Mouse (Mus musculus): ENCODE data around the gene Ptpa. TPM values are rescaled to one million over a fixed set of nuclear protein-coding genes. Genes with fewer than 3 reads are reported as not detected.
A peak's percentile ranks its signal among the peaks of the same experiment; 100 is the strongest.
"Not testable (repeated sequence)": the region's sequence is repeated elsewhere in the genome, so short reads cannot be mapped to it uniquely, and the experiment has no call there.

Gene Ptpa
- polyA plus RNA-seq, 1 experiment: 126 TPM

GRCm38 (mm10) chr2:30413038-30413973, 2.5 kb upstream of the Ptpa start:
- H3K27ac ChIP-seq (ENCODE audit: insufficient read depth, low read length): no peak overlapping the region
- no peak overlapping the region for H3K4me3 ChIP-seq (ENCODE audit: insufficient read depth, low read length)
- peaks cover 10% of the 10 kb centered on the region; the same call in 1 of the 2 replicates for H3K4me1 ChIP-seq (ENCODE audit: control insufficient read depth, insufficient read depth, low read length)
- TF ChIP-seq CTCF (IDR thresholded peaks at IDR 0.05; ENCODE audit: borderline replicate concordance, insufficient read depth, low read length) (no peak), POLR2A (IDR thresholded peaks at IDR 0.05; ENCODE audit: low read depth, low read length) (no peak)

GRCm38 (mm10) chr2:30414101-30414500, 1.7 kb upstream of the Ptpa start:
- H3K4me3 ChIP-seq (ENCODE audit: insufficient read depth, low read length): no peak overlapping the region
- H3K27ac ChIP-seq (ENCODE audit: insufficient read depth, low read length): no peak overlapping the region
- no peak for TF ChIP-seq POLR2A (IDR thresholded peaks at IDR 0.05; ENCODE audit: low read depth, low read length)
- no peak for TF ChIP-seq CTCF (IDR thresholded peaks at IDR 0.05; ENCODE audit: borderline replicate concordance, insufficient read depth, low read length)

GRCm38 (mm10) chr2:30414681-30415080, 1.2 kb upstream of the Ptpa start:
- no peak for TF ChIP-seq POLR2A (IDR thresholded peaks at IDR 0.05; ENCODE audit: low read depth, low read length)
- no peak for TF ChIP-seq CTCF (IDR thresholded peaks at IDR 0.05; ENCODE audit: borderline replicate concordance, insufficient read depth, low read length)

More at GRCm38 (mm10) chr2:30414101-30414500, 1.7 kb upstream of the Ptpa start:
- peaks cover 14% of the 10 kb centered on the region for H3K4me1 ChIP-seq (ENCODE audit: control insufficient read depth, insufficient read depth, low read length)

GRCm38 (mm10) chr2:30415157-30415935, 493 bp upstream of the Ptpa start, which contains the start of gene Crat:
Gene Crat (minus strand): TSS chr2:30415813.
- Histone ChIP-seq H3K4me1 (ENCODE audit: control insufficient read depth, insufficient read depth, low read length) (peaks cover 14% of the 10 kb centered on the region), H3K27ac (ENCODE audit: insufficient read depth, low read length) (peak within 1 kb of the TSS; percentile 60), H3K4me3 (ENCODE audit: insufficient read depth, low read length) (peak within 1 kb of the TSS; percentile 71)
- TF ChIP-seq POLR2A (IDR thresholded peaks at IDR 0.05; ENCODE audit: low read depth, low read length): peak; percentile 97
- TF ChIP-seq CTCF (IDR thresholded peaks at IDR 0.05; ENCODE audit: borderline replicate concordance, insufficient read depth, low read length): no peak

More at GRCm38 (mm10) chr2:30414681-30415080, 1.2 kb upstream of the Ptpa start:
- Histone ChIP-seq H3K4me3 (ENCODE audit: insufficient read depth, low read length) (peak overlapping the region; percentile 71), H3K4me1 (ENCODE audit: control insufficient read depth, insufficient read depth, low read length) (peaks cover 14% of the 10 kb centered on the region), H3K27ac (ENCODE audit: insufficient read depth, low read length) (no peak overlapping the region)

- peak overlapping the region; percentile 60 for H3K27ac ChIP-seq (ENCODE audit: insufficient read depth, low read length)
- peaks cover 14% of the 10 kb centered on the region for H3K4me1 ChIP-seq (ENCODE audit: control insufficient read depth, insufficient read depth, low read length)
- TF ChIP-seq POLR2A (IDR thresholded peaks at IDR 0.05; ENCODE audit: low read depth, low read length) (0 out of 2 replicates have a peak, but pooled peaks have one; percentile 39), CTCF (IDR thresholded peaks at IDR 0.05; ENCODE audit: borderline replicate concordance, insufficient read depth, low read length) (no peak)
- H3K4me3 ChIP-seq (ENCODE audit: insufficient read depth, low read length): peak overlapping the region; percentile 71
Measured at GRCm38 (mm10) chr2:30416649-30416965, 768 bp downstream of the Ptpa start.

GRCm38 (mm10) chr2:30417154-30417553, 1.3 kb downstream of the Ptpa start:
- peaks cover 14% of the 10 kb centered on the region for H3K4me1 ChIP-seq (ENCODE audit: control insufficient read depth, insufficient read depth, low read length)
- H3K27ac ChIP-seq (ENCODE audit: insufficient read depth, low read length): not testable (repeated sequence)

GRCm38 (mm10) chr2:30417595-30418165, 1.8 kb downstream of the Ptpa start:
- Histone ChIP-seq H3K27ac (ENCODE audit: insufficient read depth, low read length) (no peak overlapping the region), H3K4me1 (ENCODE audit: control insufficient read depth, insufficient read depth, low read length) (peaks cover 14% of the 10 kb centered on the region), H3K4me3 (ENCODE audit: insufficient read depth, low read length) (no peak overlapping the region)
- TF ChIP-seq POLR2A (IDR thresholded peaks at IDR 0.05; ENCODE audit: low read depth, low read length): no peak
- no peak for TF ChIP-seq CTCF (IDR thresholded peaks at IDR 0.05; ENCODE audit: borderline replicate concordance, insufficient read depth, low read length)

More at GRCm38 (mm10) chr2:30417154-30417553, 1.3 kb downstream of the Ptpa start:
- H3K4me3 ChIP-seq (ENCODE audit: insufficient read depth, low read length): peak overlapping the region; percentile 71; the same call in 1 of the 2 replicates

- H3K4me1 ChIP-seq (ENCODE audit: control insufficient read depth, insufficient read depth, low read length): peaks cover 14% of the 10 kb centered on the region
- TF ChIP-seq POLR2A (IDR thresholded peaks at IDR 0.05; ENCODE audit: low read depth, low read length): no peak
- no peak for TF ChIP-seq CTCF (IDR thresholded peaks at IDR 0.05; ENCODE audit: borderline replicate concordance, insufficient read depth, low read length)
- no peak overlapping the region for H3K4me3 ChIP-seq (ENCODE audit: insufficient read depth, low read length)
- no peak overlapping the region for H3K27ac ChIP-seq (ENCODE audit: insufficient read depth, low read length)
Measured at GRCm38 (mm10) chr2:30418259-30418658, 2.4 kb downstream of the Ptpa start.

- H3K4me3 ChIP-seq (ENCODE audit: insufficient read depth, low read length): no peak overlapping the region
- TF ChIP-seq POLR2A (IDR thresholded peaks at IDR 0.05; ENCODE audit: low read depth, low read length) (no peak), CTCF (IDR thresholded peaks at IDR 0.05; ENCODE audit: borderline replicate concordance, insufficient read depth, low read length) (no peak)
- H3K27ac ChIP-seq (ENCODE audit: insufficient read depth, low read length): no peak overlapping the region
- H3K4me1 ChIP-seq (ENCODE audit: control insufficient read depth, insufficient read depth, low read length): peaks cover 14% of the 10 kb centered on the region
Measured at GRCm38 (mm10) chr2:30419112-30419511, 3.3 kb downstream of the Ptpa start.
